Mouse (Mus musculus) lung, adult 2 months (tissue): ENCODE measurements around the gene Tenm4. TPM values are rescaled to one million over a fixed set of nuclear protein-coding genes. Genes with fewer than 3 reads are reported as not detected.

Experiments
- DNase-seq: peaks from one replicate; pipeline ENCODE4 v3.0.0; 2022
- H3K4me1 ChIP-seq: fragments of 200-500 bp; 2 replicates; pipeline ENCODE4 v1.6.1; 2011; ENCODE audit warnings: low read length; ENCODE audit not compliant: control insufficient read depth, insufficient read depth
- H3K4me3 ChIP-seq: fragments of 200-500 bp; replicated peaks from 2 replicates; pipeline ENCODE3; 2011; ENCODE audit warnings: low read depth, mild to moderate bottlenecking, control low read depth, low read length; ENCODE audit errors: extremely low read depth
- CTCF ChIP-seq: fragments of 200-500 bp; IDR thresholded peaks from 2 replicates; pipeline ENCODE4 v1.5.1; 2011; ENCODE audit warnings: mild to moderate bottlenecking, low read length, control low read depth; ENCODE audit not compliant: insufficient read depth
- POLR2A ChIP-seq: fragments of 200-500 bp; IDR thresholded peaks from 2 replicates; pipeline ENCODE4 v1.6.1; 2011; ENCODE audit warnings: low read depth, mild to moderate bottlenecking, control low read depth, low read length, borderline replicate concordance; ENCODE audit errors: extremely low read depth
- WGBS: fragments of 180-500 bp; shearing (Covaris S2); methylation state at CpG from one replicate; pipeline ENCODE4 v1.1.7; 2018; 5-methylcytosine and 5-hydroxymethylcytosine counted together
- polyA plus RNA-seq: library from polyadenylated mRNA; depleted of rRNA; stranded (reverse); fragments of >200 nt; gene quantifications from 2 replicates; pipeline ENCODE4 v1.2.3, GENCODE M21; 2012

The Tenm4 gene
- polyA plus RNA-seq, 1 experiment, result 0.98 TPM

- no peaks in the 10 kb centered on the region; the same call in 1 of the 2 replicates for H3K4me1 ChIP-seq
- 50% methylated on average over 2 of the region's 2 CpGs for WGBS
- DNase-seq, result no peak
- TF ChIP-seq POLR2A (no peak), CTCF (no peak)
- no peak overlapping the region for H3K4me3 ChIP-seq
Measured at GRCm38 (mm10) chr7:96457891-96458290, 286.8 kb downstream of the Tenm4 start.

DNA sequence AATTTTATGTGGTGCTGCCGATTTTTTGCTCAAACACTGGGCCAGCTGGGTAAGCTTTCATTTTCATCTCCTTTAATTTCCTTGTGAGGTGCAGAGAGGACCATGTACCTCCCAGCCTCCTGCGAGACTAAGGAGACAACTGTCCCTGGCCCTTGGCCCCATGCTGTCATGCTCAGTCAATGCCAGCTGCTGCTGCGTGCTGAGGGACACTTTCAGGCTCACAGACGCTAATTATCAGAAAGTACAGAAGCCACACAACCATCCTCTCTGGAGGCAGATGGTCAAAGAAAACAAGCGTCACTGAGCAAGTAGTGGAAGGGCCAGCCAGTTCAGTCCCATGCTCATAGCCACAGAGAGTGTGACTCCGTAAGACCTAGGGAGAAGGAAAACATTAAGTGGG lies 287.9 kb downstream of the Tenm4 start:
- WGBS, result 76% methylated on average over 6 of the region's 6 CpGs
- no peak overlapping the region for H3K4me3 ChIP-seq
- no peak for DNase-seq
- TF ChIP-seq CTCF (no peak), POLR2A (no peak)
- no peaks in the 10 kb centered on the region; the same call in 1 of the 2 replicates for H3K4me1 ChIP-seq

GRCm38 (mm10) chr7:96466761-96467160 lies 295.7 kb downstream of the Tenm4 start:
- Histone ChIP-seq H3K4me1 (no peaks in the 10 kb centered on the region), H3K4me3 (no peak overlapping the region)
- DNase-seq, result no peak
- no peak for TF ChIP-seq CTCF
- TF ChIP-seq POLR2A, result no peak
- WGBS, result 86% methylated on average over 3 of the region's 3 CpGs

- DNase-seq, result no peak
- Histone ChIP-seq H3K4me1 (no peaks in the 10 kb centered on the region), H3K4me3 (no peak overlapping the region)
- no peak for TF ChIP-seq CTCF
- WGBS, result 79% methylated on average over 6 of the region's 6 CpGs
Measured at GRCm38 (mm10) chr7:96470821-96471220, 299.8 kb downstream of the Tenm4 start.

- H3K4me3 ChIP-seq, result no peak overlapping the region
- no peak for DNase-seq
- no peaks in the 10 kb centered on the region for H3K4me1 ChIP-seq
- TF ChIP-seq CTCF, result no peak
- TF ChIP-seq POLR2A, result no peak
- 82% methylated on average over 11 of the region's 11 CpGs for WGBS
Measured at GRCm38 (mm10) chr7:96474560-96475089, 303.6 kb downstream of the Tenm4 start.

- H3K4me1 ChIP-seq, result no peaks in the 10 kb centered on the region
- 70% methylated on average over 6 of the region's 6 CpGs for WGBS
- no peak for DNase-seq
- no peak overlapping the region for H3K4me3 ChIP-seq
- TF ChIP-seq CTCF (no peak), POLR2A (no peak)
Measured at GRCm38 (mm10) chr7:96476987-96477613, 306.1 kb downstream of the Tenm4 start.

DNA sequence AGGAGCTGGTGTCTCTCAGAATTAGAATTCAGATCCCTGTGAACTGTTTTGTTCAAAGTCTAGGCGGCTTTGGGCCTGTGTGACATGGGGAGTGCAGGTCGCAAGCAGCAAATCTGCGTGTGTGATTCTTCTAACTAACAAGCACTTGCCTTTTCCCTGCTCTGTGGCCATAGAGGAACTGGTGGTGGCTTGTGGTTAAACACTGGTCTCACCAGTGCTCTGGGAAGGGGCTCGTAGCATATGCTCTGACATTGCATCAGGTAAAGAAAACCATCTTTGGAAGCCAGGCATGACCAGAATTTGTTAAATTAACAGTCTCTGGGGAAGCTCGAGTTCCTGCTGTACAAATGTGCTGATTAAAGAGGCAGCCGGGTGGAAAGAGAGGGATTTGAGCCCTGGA lies 308.1 kb downstream of the Tenm4 start:
- H3K4me1 ChIP-seq, result no peaks in the 10 kb centered on the region
- H3K4me3 ChIP-seq, result no peak overlapping the region
- no peak for DNase-seq
- WGBS, result 81% methylated on average over 6 of the region's 6 CpGs
- TF ChIP-seq CTCF (no peak), POLR2A (no peak)

GRCm38 (mm10) chr7:96480351-96480983 lies 309.4 kb downstream of the Tenm4 start:
- DNase-seq, result no peak
- no peak overlapping the region for H3K4me3 ChIP-seq
- no peaks in the 10 kb centered on the region for H3K4me1 ChIP-seq
- TF ChIP-seq CTCF (no peak), POLR2A (no peak)
- WGBS, result 92% methylated on average over 9 of the region's 9 CpGs

GRCm38 (mm10) chr7:96482953-96483352 lies 311.9 kb downstream of the Tenm4 start:
- TF ChIP-seq CTCF (no peak), POLR2A (no peak)
- no peak overlapping the region for H3K4me3 ChIP-seq
- DNase-seq, result no peak
- 61% methylated on average over 8 of the region's 8 CpGs for WGBS
- no peaks in the 10 kb centered on the region for H3K4me1 ChIP-seq

DNA sequence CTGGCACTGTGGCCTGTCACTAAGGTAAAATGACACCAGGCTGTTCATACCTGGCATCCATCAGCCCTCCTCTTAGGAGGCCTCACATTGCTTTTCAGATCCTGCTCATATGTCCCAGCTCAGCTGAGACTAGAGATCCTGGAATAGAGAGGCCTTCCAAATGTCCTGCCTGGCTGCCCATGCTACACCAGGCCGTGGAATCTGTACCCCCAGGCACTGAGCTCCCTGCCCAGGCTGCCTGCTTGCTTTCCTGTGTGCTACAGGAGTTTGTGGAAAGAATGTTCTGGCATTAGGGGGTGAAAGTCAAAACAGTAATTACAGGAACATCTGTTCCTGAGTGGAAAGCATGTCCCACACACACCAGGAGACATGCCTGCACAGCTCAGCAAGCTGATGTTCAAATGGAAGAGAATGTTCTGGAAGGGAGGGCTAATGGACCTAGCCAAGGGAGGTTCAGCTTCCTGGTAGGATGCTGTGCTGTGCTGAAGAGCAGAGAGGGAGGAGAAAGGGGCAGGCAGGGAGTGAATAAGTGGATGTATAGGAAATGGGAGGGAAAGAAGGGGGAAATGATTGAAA lies 313.0 kb downstream of the Tenm4 start:
- 90% methylated on average over 1 of the region's 1 CpGs for WGBS
- Histone ChIP-seq H3K4me1 (no peaks in the 10 kb centered on the region), H3K4me3 (no peak overlapping the region)
- no peak for TF ChIP-seq CTCF
- TF ChIP-seq POLR2A, result no peak
- no peak for DNase-seq
